Mouse (Mus musculus): ENCODE data around the gene Fam19a2.

Gene Fam19a2

GRCm38 (mm10) chr10:123751676-123752280 is 488.0 kb downstream of the Fam19a2 start:
- DNase-seq, result no peak

DNA sequence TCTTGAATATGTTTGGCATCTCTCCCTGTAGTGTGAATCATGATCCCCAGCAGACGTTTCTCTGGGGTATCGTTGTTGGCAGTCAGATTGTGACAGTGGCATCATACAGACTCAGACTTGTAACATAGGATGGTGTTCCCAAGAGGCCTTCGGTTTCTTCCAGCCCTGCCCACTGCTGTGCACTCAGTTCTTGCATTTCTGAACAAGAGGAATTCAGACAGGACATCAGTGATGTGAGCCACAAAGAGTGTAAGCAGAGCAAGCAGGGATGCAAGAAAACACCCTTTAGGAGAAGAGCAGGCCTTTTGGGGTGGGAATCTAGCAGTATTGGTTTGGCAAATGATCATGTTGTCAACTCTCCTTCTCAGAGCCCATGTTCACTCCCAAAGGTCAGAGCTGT is 489.0 kb downstream of the Fam19a2 start:
- DNase-seq, result no peak

DNA sequence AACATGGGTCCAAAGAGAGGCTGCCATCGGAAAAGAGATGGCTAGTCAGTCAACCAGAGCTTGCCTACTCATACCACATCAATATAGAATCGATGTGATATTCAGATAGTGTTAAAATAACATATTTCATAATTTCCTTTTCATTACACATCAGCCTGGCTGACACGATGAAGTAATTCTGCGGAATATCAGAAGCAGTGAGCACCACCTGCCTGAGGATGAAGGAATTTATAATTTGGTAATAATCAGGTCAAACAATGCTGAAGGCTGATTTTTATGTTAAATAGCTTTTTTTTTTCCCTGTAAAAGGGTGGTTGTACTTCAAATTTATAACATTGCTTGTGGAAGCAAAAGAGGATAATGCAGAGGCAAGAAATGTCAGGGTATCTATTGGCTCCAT is 490.2 kb downstream of the Fam19a2 start:
- no peak for DNase-seq

DNA sequence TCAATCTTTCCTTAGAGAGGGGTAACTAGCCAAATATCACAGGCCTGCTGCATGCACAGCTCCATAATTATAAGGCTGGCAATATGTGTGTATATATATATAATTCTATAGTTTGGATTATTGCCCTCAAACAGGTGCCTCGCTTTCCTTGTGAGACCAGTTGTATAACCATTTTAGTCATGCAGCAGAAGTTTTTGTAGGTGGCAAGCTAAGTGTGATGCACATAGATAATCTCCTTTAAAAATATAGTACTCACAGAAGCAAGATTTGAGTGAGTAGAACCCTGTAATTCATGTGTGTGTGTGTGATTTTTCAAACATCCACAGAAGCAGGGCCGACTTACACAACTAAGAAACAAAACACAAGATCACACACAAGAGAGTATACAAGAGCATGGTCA is 525.6 kb downstream of the Fam19a2 start:
- no peak for DNase-seq

Measured in lung, postnatal 14 days (tissue).